Mouse (Mus musculus): ENCODE data around the gene Cmtm3. TPM values are rescaled to one million over a fixed set of nuclear protein-coding genes. Genes with fewer than 3 reads are reported as not detected.

The Cmtm3 gene
- polyA plus RNA-seq, 1 experiment from 2014 or later = 75.8 TPM

DNA sequence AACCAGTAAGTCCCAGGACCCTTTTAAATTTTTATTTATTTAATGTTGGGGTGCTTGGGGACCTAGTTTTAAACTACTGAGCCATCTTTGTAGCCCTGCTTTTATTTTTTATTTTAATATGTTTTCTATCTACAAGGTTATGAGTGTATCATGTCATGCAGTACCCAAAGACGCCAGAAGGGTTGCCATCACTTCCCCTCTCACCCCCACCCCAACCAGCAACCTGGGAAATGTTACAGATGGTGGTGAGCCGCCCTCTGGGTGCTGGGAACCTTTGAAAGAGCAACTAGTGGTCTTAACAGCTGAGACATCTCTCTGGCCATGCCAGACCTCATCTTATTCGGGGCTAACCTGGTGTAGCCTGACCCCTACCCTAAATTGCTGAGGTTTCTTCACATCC lies 1.3 kb upstream of the Cmtm3 start:
- Histone ChIP-seq H3K9ac (ENCODE audit: low read length) (no peak overlapping the region), H3K27me3 (ENCODE audit: control insufficient read depth, insufficient read depth, low read length) (no peaks in the 10 kb centered on the region), H3K9me3 (ENCODE audit: control insufficient read depth, low read length) (no peaks in the 10 kb centered on the region), H3K4me3 (ENCODE audit: low read depth, low read length) (no peak overlapping the region), H3K27ac (replicated peaks; ENCODE audit: low read depth, low read length) (no peak overlapping the region), H3K36me3 (ENCODE audit: control insufficient read depth, insufficient read depth, low read length) (no peaks in the 10 kb centered on the region), H3K4me1 (ENCODE audit: control insufficient read depth, insufficient read depth, low read length) (no peaks in the 10 kb centered on the region; the same call in 1 of the 2 replicates), H3K4me2 (ENCODE audit: low read depth, severe bottlenecking) (no peak overlapping the region)
- peak; percentile 19 for DNase-seq (ENCODE audit: low spot score)
- no peak for ATAC-seq (ENCODE audit: insufficient number of reproducible peaks, low FRiP score, low TSS enrichment, low read depth)
- WGBS = 48% methylated on average over 3 of the region's 3 CpGs

DNA sequence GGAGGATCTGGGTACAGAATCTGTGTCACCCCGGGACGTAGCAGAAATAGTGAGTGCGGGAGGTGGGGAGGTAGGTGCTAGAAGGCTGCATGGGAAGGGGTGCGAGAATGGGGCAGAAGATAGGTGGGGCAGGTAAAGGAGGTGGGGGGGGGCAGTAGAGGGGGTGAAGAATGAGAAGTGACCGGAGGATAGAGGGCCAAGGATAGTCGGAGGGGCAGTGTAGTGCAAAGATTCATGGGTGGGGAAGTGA lies 698 bp downstream of the Cmtm3 start:
- ATAC-seq (ENCODE audit: insufficient number of reproducible peaks, low FRiP score, low TSS enrichment, low read depth) (peak; percentile 4; the same call in 1 of the 2 replicates), DNase-seq (ENCODE audit: low spot score) (no peak)
- no peaks in the 10 kb centered on the region for H3K36me3 ChIP-seq (ENCODE audit: control insufficient read depth, insufficient read depth, low read length)
- no peak overlapping the region for H3K27ac ChIP-seq (replicated peaks; ENCODE audit: low read depth, low read length)
- no peaks in the 10 kb centered on the region; the same call in 1 of the 2 replicates for H3K4me1 ChIP-seq (ENCODE audit: control insufficient read depth, insufficient read depth, low read length)
- peak overlapping the region; percentile 88; the same call in 1 of the 2 replicates for H3K9ac ChIP-seq (ENCODE audit: low read length)
- H3K4me3 ChIP-seq (ENCODE audit: low read depth, low read length) = peak overlapping the region; percentile 60
- 2% methylated on average over 6 of the region's 6 CpGs for WGBS
- H3K9me3 ChIP-seq (ENCODE audit: control insufficient read depth, low read length) = no peaks in the 10 kb centered on the region
- H3K27me3 ChIP-seq (ENCODE audit: control insufficient read depth, insufficient read depth, low read length) = no peaks in the 10 kb centered on the region
- peak overlapping the region; percentile 65 for H3K4me2 ChIP-seq (ENCODE audit: low read depth, severe bottlenecking)

DNA sequence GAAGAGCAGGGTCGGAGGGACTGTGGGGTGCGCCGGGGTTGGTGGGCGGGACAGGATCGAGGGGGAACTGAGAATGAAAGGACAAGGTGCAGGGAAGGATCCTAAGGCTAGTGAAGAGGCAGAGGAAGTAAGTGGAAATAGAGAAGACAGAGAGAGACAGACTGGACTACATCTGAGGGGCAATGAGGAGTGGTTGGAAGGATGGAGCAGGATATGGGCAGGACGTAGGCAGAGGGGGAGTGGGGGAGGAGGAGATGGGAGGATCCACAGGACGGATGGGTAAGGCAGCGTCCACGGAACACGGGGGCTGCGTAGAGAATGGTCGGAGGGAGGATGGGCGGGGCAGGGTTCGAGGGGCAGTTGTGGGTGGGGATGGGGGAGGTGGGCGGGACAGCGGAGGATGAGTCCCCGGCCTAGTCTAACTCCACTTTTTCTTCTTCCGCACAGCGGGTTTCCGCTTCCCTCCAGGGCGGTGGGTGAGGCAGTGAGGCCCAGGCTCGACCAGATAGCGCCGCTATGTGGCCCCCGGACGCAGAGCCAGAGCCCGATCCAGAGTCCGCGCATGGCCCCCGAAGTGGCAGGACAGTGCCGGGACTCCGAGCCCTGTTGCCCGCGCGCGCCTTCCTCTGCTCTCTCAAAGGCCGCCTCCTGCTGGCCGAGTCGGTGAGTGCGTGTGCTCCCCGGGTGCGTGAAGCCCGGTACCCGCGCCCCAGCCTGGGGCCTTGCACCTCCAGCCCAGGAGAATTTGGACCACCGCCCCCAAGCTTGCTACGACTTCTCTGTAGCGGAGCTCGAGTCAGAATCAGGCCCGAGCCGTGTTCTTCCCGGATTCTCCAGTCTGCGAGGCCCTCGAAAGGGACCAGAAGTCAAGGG lies 1.3 kb downstream of the Cmtm3 start:
- no peaks in the 10 kb centered on the region for H3K27me3 ChIP-seq (ENCODE audit: control insufficient read depth, insufficient read depth, low read length)
- H3K4me2 ChIP-seq (ENCODE audit: low read depth, severe bottlenecking) = peak overlapping the region; percentile 65
- H3K4me1 ChIP-seq (ENCODE audit: control insufficient read depth, insufficient read depth, low read length) = no peaks in the 10 kb centered on the region; the same call in 1 of the 2 replicates
- peak overlapping the region; percentile 60 for H3K4me3 ChIP-seq (ENCODE audit: low read depth, low read length)
- no peak overlapping the region for H3K27ac ChIP-seq (replicated peaks; ENCODE audit: low read depth, low read length)
- ATAC-seq (ENCODE audit: insufficient number of reproducible peaks, low FRiP score, low TSS enrichment, low read depth) (peak; percentile 62), DNase-seq (ENCODE audit: low spot score) (peak; percentile 85)
- peak overlapping the region; percentile 88 for H3K9ac ChIP-seq (ENCODE audit: low read length)
- no peaks in the 10 kb centered on the region for H3K9me3 ChIP-seq (ENCODE audit: control insufficient read depth, low read length)
- WGBS = under 1% methylated on average over 44 of the region's 54 CpGs
- H3K36me3 ChIP-seq (ENCODE audit: control insufficient read depth, insufficient read depth, low read length) = no peaks in the 10 kb centered on the region

DNA sequence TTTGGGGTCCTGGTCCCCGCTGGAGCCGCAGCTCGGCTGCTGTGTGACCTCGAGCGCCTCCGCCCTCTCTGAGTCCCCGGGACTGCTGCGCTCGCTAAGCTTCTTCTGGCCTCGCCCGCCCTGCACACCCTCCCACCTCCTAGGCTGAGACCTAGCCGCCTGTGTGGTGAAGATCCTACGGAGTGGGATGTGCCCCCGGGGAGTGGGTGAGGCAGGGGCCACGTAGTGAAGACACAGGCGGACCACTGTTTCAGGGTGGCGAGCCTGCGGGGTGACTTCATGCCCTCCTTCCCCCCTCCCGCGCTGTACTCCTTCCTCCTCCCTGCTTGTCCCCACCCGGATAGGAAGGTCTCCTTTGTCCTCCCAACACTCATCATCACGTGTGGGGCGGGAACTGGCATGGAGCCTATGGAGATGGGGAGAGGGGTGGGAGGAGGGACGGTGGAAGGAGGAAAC lies 1.9 kb downstream of the Cmtm3 start:
- Histone ChIP-seq H3K4me2 (ENCODE audit: low read depth, severe bottlenecking) (peak overlapping the region; percentile 65), H3K9me3 (ENCODE audit: control insufficient read depth, low read length) (no peaks in the 10 kb centered on the region), H3K4me3 (ENCODE audit: low read depth, low read length) (peak overlapping the region; percentile 60), H3K4me1 (ENCODE audit: control insufficient read depth, insufficient read depth, low read length) (no peaks in the 10 kb centered on the region; the same call in 1 of the 2 replicates), H3K36me3 (ENCODE audit: control insufficient read depth, insufficient read depth, low read length) (no peaks in the 10 kb centered on the region), H3K9ac (ENCODE audit: low read length) (peak overlapping the region; percentile 88), H3K27me3 (ENCODE audit: control insufficient read depth, insufficient read depth, low read length) (no peaks in the 10 kb centered on the region), H3K27ac (replicated peaks; ENCODE audit: low read depth, low read length) (no peak overlapping the region)
- ATAC-seq (ENCODE audit: insufficient number of reproducible peaks, low FRiP score, low TSS enrichment, low read depth) (peak; percentile 52; the same call in 1 of the 2 replicates), DNase-seq (ENCODE audit: low spot score) (peak; percentile 69)
- under 1% methylated on average over 24 of the region's 24 CpGs for WGBS

DNA sequence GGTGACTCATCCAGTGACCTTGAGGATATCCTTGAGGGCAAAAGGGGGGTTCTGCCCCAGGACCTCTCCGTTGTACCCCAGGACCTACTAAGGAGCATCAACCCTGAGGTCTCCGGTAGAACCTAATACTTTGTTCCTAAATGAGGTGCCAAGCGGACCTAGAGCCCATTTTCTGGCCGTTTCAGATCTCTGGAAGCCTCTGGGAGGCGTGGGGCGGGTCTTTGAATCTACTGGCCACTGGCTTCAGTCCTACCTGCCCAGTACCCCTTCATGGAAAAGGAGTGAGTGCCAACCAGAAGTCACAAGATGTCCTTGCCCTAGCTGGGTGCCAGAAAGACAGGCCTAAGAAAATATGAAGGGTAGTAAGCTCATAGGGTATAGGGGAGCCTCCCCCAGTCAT lies 2.5 kb downstream of the Cmtm3 start:
- Histone ChIP-seq H3K36me3 (ENCODE audit: control insufficient read depth, insufficient read depth, low read length) (no peaks in the 10 kb centered on the region), H3K27ac (replicated peaks; ENCODE audit: low read depth, low read length) (no peak overlapping the region), H3K9me3 (ENCODE audit: control insufficient read depth, low read length) (no peaks in the 10 kb centered on the region), H3K4me1 (ENCODE audit: control insufficient read depth, insufficient read depth, low read length) (no peaks in the 10 kb centered on the region; the same call in 1 of the 2 replicates), H3K9ac (ENCODE audit: low read length) (0 out of 2 replicates have a peak overlapping the region, but pooled peaks have one; percentile 17), H3K27me3 (ENCODE audit: control insufficient read depth, insufficient read depth, low read length) (no peaks in the 10 kb centered on the region), H3K4me2 (ENCODE audit: low read depth, severe bottlenecking) (peak overlapping the region; percentile 65), H3K4me3 (ENCODE audit: low read depth, low read length) (no peak overlapping the region)
- no peak for ATAC-seq (ENCODE audit: insufficient number of reproducible peaks, low FRiP score, low TSS enrichment, low read depth)
- DNase-seq (ENCODE audit: low spot score) = no peak
- WGBS = 45% methylated on average over 6 of the region's 6 CpGs

DNA sequence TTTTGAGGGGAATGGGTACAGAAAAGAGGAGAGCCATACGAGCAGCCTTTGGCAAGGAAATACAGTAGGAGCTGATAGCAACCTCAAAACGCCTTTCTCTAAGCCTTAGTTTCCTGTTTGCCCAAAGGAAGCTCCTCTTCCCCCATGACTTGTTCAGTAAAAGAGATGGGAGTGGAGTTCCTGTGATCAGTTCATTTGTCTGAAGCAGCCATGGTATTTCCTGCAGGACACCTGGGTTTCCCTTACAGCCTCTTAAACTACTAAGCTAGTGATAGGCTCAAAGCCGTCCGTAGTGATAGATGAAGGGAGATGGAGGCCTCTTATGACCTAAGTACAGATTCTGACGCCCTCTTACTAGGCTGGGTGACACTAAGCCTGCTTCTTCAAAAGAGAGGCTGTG lies 3.2 kb downstream of the Cmtm3 start:
- H3K4me3 ChIP-seq (ENCODE audit: low read depth, low read length) = no peak overlapping the region

DNA sequence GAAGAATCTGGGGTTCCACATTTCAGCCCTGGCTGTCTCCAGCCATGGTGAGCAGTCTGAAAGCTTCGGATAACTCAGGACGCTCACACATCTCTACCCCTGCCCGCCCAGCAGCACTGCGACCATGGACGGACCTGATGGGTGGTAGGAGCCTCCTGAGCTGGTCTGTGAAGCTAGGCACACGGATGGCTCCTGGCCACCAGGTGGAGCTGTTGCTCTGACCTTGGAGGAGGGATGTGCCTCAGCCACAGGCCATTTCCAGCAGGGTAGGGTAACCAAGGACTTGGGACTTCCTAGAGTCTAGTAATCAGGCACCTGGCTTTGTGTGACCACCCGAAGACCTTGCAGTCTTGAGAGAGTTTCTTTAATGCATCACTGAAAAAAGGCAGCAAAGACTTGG lies 4.7 kb downstream of the Cmtm3 start:
- Histone ChIP-seq H3K9me3 (ENCODE audit: control insufficient read depth, low read length) (no peaks in the 10 kb centered on the region), H3K27me3 (ENCODE audit: control insufficient read depth, insufficient read depth, low read length) (no peaks in the 10 kb centered on the region), H3K9ac (ENCODE audit: low read length) (no peak overlapping the region), H3K4me3 (ENCODE audit: low read depth, low read length) (no peak overlapping the region), H3K36me3 (ENCODE audit: control insufficient read depth, insufficient read depth, low read length) (0 out of 2 replicates have a peak, but pooled peaks cover under 1% of the 10 kb centered on the region), H3K4me1 (ENCODE audit: control insufficient read depth, insufficient read depth, low read length) (no peaks in the 10 kb centered on the region; the same call in 1 of the 2 replicates), H3K27ac (replicated peaks; ENCODE audit: low read depth, low read length) (no peak overlapping the region), H3K4me2 (ENCODE audit: low read depth, severe bottlenecking) (no peak overlapping the region)
- ATAC-seq (ENCODE audit: insufficient number of reproducible peaks, low FRiP score, low TSS enrichment, low read depth) (peak; percentile 58; the same call in 1 of the 2 replicates), DNase-seq (ENCODE audit: low spot score) (peak; percentile 93)
- 14% methylated on average over 7 of the region's 7 CpGs for WGBS

More for the DNA sequence above, 3.2 kb downstream of the Cmtm3 start:
- no peaks in the 10 kb centered on the region; the same call in 1 of the 2 replicates for H3K4me1 ChIP-seq (ENCODE audit: control insufficient read depth, insufficient read depth, low read length)
- no peak overlapping the region for H3K27ac ChIP-seq (replicated peaks; ENCODE audit: low read depth, low read length)
- H3K9me3 ChIP-seq (ENCODE audit: control insufficient read depth, low read length) = no peaks in the 10 kb centered on the region
- ATAC-seq (ENCODE audit: insufficient number of reproducible peaks, low FRiP score, low TSS enrichment, low read depth) = no peak
- H3K4me2 ChIP-seq (ENCODE audit: low read depth, severe bottlenecking) = no peak overlapping the region
- H3K9ac ChIP-seq (ENCODE audit: low read length) = no peak overlapping the region
- 84% methylated on average over 5 of the region's 5 CpGs for WGBS
- DNase-seq (ENCODE audit: low spot score) = no peak
- H3K36me3 ChIP-seq (ENCODE audit: control insufficient read depth, insufficient read depth, low read length) = no peaks in the 10 kb centered on the region
- no peaks in the 10 kb centered on the region for H3K27me3 ChIP-seq (ENCODE audit: control insufficient read depth, insufficient read depth, low read length)

DNA sequence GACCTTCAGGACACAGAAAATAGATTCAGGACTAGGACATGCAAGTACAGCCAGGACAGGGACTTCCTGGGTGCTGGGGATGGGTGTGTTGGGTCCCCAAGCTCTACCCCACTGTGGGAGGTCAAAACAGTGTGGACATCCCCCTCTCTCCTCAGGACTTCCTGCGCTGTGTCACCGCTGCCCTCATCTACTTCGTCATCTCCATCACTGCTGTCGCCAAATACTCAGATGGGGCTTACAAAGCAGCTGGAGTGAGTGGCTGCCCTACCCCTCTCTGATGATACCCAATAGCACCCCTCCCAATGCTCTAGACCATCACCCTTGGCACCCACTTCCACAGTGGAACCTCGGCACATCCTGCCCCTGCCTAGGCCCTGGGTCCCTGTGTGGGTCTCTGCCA lies 5.4 kb downstream of the Cmtm3 start:
- no peak overlapping the region for H3K4me2 ChIP-seq (ENCODE audit: low read depth, severe bottlenecking)
- no peak overlapping the region for H3K9ac ChIP-seq (ENCODE audit: low read length)
- 95% methylated on average over 5 of the region's 5 CpGs for WGBS
- DNase-seq (ENCODE audit: low spot score) = no peak
- H3K36me3 ChIP-seq (ENCODE audit: control insufficient read depth, insufficient read depth, low read length) = 0 out of 2 replicates have a peak, but pooled peaks cover 2% of the 10 kb centered on the region
- no peak overlapping the region for H3K4me3 ChIP-seq (ENCODE audit: low read depth, low read length)
- no peaks in the 10 kb centered on the region; the same call in 1 of the 2 replicates for H3K4me1 ChIP-seq (ENCODE audit: control insufficient read depth, insufficient read depth, low read length)
- H3K27me3 ChIP-seq (ENCODE audit: control insufficient read depth, insufficient read depth, low read length) = no peaks in the 10 kb centered on the region
- no peak overlapping the region for H3K27ac ChIP-seq (replicated peaks; ENCODE audit: low read depth, low read length)
- ATAC-seq (ENCODE audit: insufficient number of reproducible peaks, low FRiP score, low TSS enrichment, low read depth) = no peak
- no peaks in the 10 kb centered on the region for H3K9me3 ChIP-seq (ENCODE audit: control insufficient read depth, low read length)

Data from limb, embryonic 11.5 days (tissue).